Mouse (Mus musculus): Measurements from ENCODE around the gene Vac14. TPM values are rescaled to one million over a fixed set of nuclear protein-coding genes. Genes with fewer than 3 reads are reported as not detected.

The Vac14 gene
- polyA plus RNA-seq, 1 experiment: 26.8 TPM

- Histone ChIP-seq H3ac (ENCODE audit: control insufficient read depth, insufficient read length) (no peak overlapping the region), H3K79me2 (ENCODE audit: control insufficient read depth, insufficient read depth) (no peaks in the 10 kb centered on the region), H3K4me2 (ENCODE audit: low read depth) (no peak overlapping the region), H3K36me3 (ENCODE audit: control insufficient read depth, insufficient read depth) (peaks cover 6% of the 10 kb centered on the region), H3K27me3 (ENCODE audit: control insufficient read depth, insufficient read depth, insufficient read length) (no peaks in the 10 kb centered on the region), H3K4me3 (no peak overlapping the region)
- no peak for TF ChIP-seq SRF (IDR thresholded peaks at IDR 0.05; ENCODE audit: control insufficient read depth, insufficient read length, low read depth)
- no peak for TF ChIP-seq TCF12 (IDR thresholded peaks at IDR 0.05; ENCODE audit: insufficient read depth, poor library complexity, severe bottlenecking)
- TF ChIP-seq USF1 (IDR thresholded peaks at IDR 0.05; ENCODE audit: low read depth): no peak
- no peak for TF ChIP-seq CEBPB (IDR thresholded peaks at IDR 0.05; ENCODE audit: insufficient read depth, poor library complexity, severe bottlenecking)
- TF ChIP-seq MYOD1 (IDR thresholded peaks at IDR 0.05; ENCODE audit: control insufficient read depth in 1 of 3, insufficient read length in 2 of 3, low read depth in 2 of 3): no peak
- no peak for TF ChIP-seq E2F4 (IDR thresholded peaks at IDR 0.05; ENCODE audit: insufficient read depth)
- no peak for TF ChIP-seq MAX (IDR thresholded peaks at IDR 0.05; ENCODE audit: low read depth)
- no peak for TF ChIP-seq POLR2AphosphoS2 (IDR thresholded peaks at IDR 0.05; ENCODE audit: insufficient read length, low read depth)
Observed at GRCm38 (mm10) chr8:110767261-110767660, 148.9 kb downstream of the Vac14 start.

Other genes starting within 250 kb of the Vac14 start
- 108 TPM for gene Mtss1l, start 102.9 kb downstream of the Vac14 start, polyA plus RNA-seq (2012; fragmentation: generic; extraction: Trizol)
- 13.4 TPM for gene Il34, start 187.3 kb downstream of the Vac14 start, polyA plus RNA-seq (2012; fragmentation: generic; extraction: Trizol)
- gene Cog4, start 228.0 kb downstream of the Vac14 start, polyA plus RNA-seq (2012; fragmentation: generic; extraction: Trizol): 71.6 TPM
- gene Sf3b3, start 228.2 kb downstream of the Vac14 start, polyA plus RNA-seq (2012; fragmentation: generic; extraction: Trizol): 47.7 TPM

All from myocyte (in vitro differentiated cells).